Mouse (Mus musculus): ENCODE data around the gene Acsm1. TPM values are rescaled to one million over a fixed set of nuclear protein-coding genes. Genes with fewer than 3 reads are reported as not detected.

Gene Acsm1
- polyA plus RNA-seq, 1 experiment from 2014 or later = not detected

- no peaks in the 10 kb centered on the region for H3K36me3 ChIP-seq (ENCODE audit: control insufficient read depth, insufficient read depth, low read length)
- H3K9me3 ChIP-seq (ENCODE audit: control insufficient read depth, low read length) = no peaks in the 10 kb centered on the region
- 77% methylated on average over 1 of the region's 1 CpGs for WGBS
- no peak for DNase-seq (ENCODE audit: low spot score, missing footprints)
- ATAC-seq (ENCODE audit: low FRiP score) = no peak
- no peak overlapping the region for H3K9ac ChIP-seq (ENCODE audit: low read length)
- no peak overlapping the region for H3K27ac ChIP-seq (ENCODE audit: low read depth, low read length)
- H3K27me3 ChIP-seq (ENCODE audit: control insufficient read depth, insufficient read depth, low read length) = no peaks in the 10 kb centered on the region
- no peaks in the 10 kb centered on the region for H3K4me1 ChIP-seq (ENCODE audit: control insufficient read depth, insufficient read depth, low read length)
- H3K4me3 ChIP-seq (ENCODE audit: low read depth, low read length) = no peak overlapping the region
- no peak overlapping the region for H3K4me2 ChIP-seq
These were observed 4.9 kb upstream of the Acsm1 start for GRCm38 (mm10) chr7:119601954-119602317.

- H3K27me3 ChIP-seq (ENCODE audit: control insufficient read depth, insufficient read depth, low read length) = no peaks in the 10 kb centered on the region
- H3K27ac ChIP-seq (ENCODE audit: low read depth, low read length) = no peak overlapping the region
- no peaks in the 10 kb centered on the region for H3K36me3 ChIP-seq (ENCODE audit: control insufficient read depth, insufficient read depth, low read length)
- H3K4me1 ChIP-seq (ENCODE audit: control insufficient read depth, insufficient read depth, low read length) = no peaks in the 10 kb centered on the region
- no peak for ATAC-seq (ENCODE audit: low FRiP score)
- no peak overlapping the region for H3K9ac ChIP-seq (ENCODE audit: low read length)
- DNase-seq (ENCODE audit: low spot score, missing footprints) = no peak
- no peak overlapping the region for H3K4me2 ChIP-seq
- no peaks in the 10 kb centered on the region for H3K9me3 ChIP-seq (ENCODE audit: control insufficient read depth, low read length)
- no peak overlapping the region for H3K4me3 ChIP-seq (ENCODE audit: low read depth, low read length)
- 91% methylated on average over 2 of the region's 2 CpGs for WGBS
These were observed 1.8 kb upstream of the Acsm1 start for GRCm38 (mm10) chr7:119604903-119605483.

- WGBS = 74% methylated on average over 9 of the region's 9 CpGs
- Histone ChIP-seq H3K27me3 (ENCODE audit: control insufficient read depth, insufficient read depth, low read length) (no peaks in the 10 kb centered on the region), H3K36me3 (ENCODE audit: control insufficient read depth, insufficient read depth, low read length) (no peaks in the 10 kb centered on the region), H3K27ac (ENCODE audit: low read depth, low read length) (no peak overlapping the region), H3K4me1 (ENCODE audit: control insufficient read depth, insufficient read depth, low read length) (no peaks in the 10 kb centered on the region), H3K9me3 (ENCODE audit: control insufficient read depth, low read length) (no peaks in the 10 kb centered on the region), H3K9ac (ENCODE audit: low read length) (no peak overlapping the region), H3K4me2 (no peak overlapping the region), H3K4me3 (ENCODE audit: low read depth, low read length) (no peak overlapping the region)
- ATAC-seq (ENCODE audit: low FRiP score) = no peak
- no peak for DNase-seq (ENCODE audit: low spot score, missing footprints)
These were observed 731 bp upstream of the Acsm1 start for GRCm38 (mm10) chr7:119605926-119606663.

GRCm38 (mm10) chr7:119607796-119608515, 1.1 kb downstream of the Acsm1 start:
- Histone ChIP-seq H3K36me3 (ENCODE audit: control insufficient read depth, insufficient read depth, low read length) (no peaks in the 10 kb centered on the region), H3K4me3 (ENCODE audit: low read depth, low read length) (no peak overlapping the region), H3K9me3 (ENCODE audit: control insufficient read depth, low read length) (no peaks in the 10 kb centered on the region), H3K4me2 (no peak overlapping the region), H3K27me3 (ENCODE audit: control insufficient read depth, insufficient read depth, low read length) (no peaks in the 10 kb centered on the region), H3K4me1 (ENCODE audit: control insufficient read depth, insufficient read depth, low read length) (no peaks in the 10 kb centered on the region), H3K27ac (ENCODE audit: low read depth, low read length) (no peak overlapping the region), H3K9ac (ENCODE audit: low read length) (no peak overlapping the region)
- ATAC-seq (ENCODE audit: low FRiP score) = no peak
- 85% methylated on average over 9 of the region's 9 CpGs for WGBS
- DNase-seq (ENCODE audit: low spot score, missing footprints) = no peak

- Histone ChIP-seq H3K9ac (ENCODE audit: low read length) (no peak overlapping the region), H3K9me3 (ENCODE audit: control insufficient read depth, low read length) (no peaks in the 10 kb centered on the region), H3K36me3 (ENCODE audit: control insufficient read depth, insufficient read depth, low read length) (no peaks in the 10 kb centered on the region), H3K4me1 (ENCODE audit: control insufficient read depth, insufficient read depth, low read length) (no peaks in the 10 kb centered on the region), H3K27ac (ENCODE audit: low read depth, low read length) (no peak overlapping the region), H3K27me3 (ENCODE audit: control insufficient read depth, insufficient read depth, low read length) (no peaks in the 10 kb centered on the region), H3K4me3 (ENCODE audit: low read depth, low read length) (no peak overlapping the region), H3K4me2 (no peak overlapping the region)
- ATAC-seq (ENCODE audit: low FRiP score) = no peak
- WGBS = 79% methylated on average over 1 of the region's 1 CpGs
- DNase-seq (ENCODE audit: low spot score, missing footprints) = no peak
These were observed 9.7 kb downstream of the Acsm1 start for GRCm38 (mm10) chr7:119616531-119616930.

- no peak for ATAC-seq (ENCODE audit: low FRiP score)
- Histone ChIP-seq H3K27me3 (ENCODE audit: control insufficient read depth, insufficient read depth, low read length) (no peaks in the 10 kb centered on the region), H3K9ac (ENCODE audit: low read length) (no peak overlapping the region), H3K4me1 (ENCODE audit: control insufficient read depth, insufficient read depth, low read length) (no peaks in the 10 kb centered on the region), H3K9me3 (ENCODE audit: control insufficient read depth, low read length) (no peaks in the 10 kb centered on the region), H3K27ac (ENCODE audit: low read depth, low read length) (no peak overlapping the region), H3K4me3 (ENCODE audit: low read depth, low read length) (no peak overlapping the region), H3K36me3 (ENCODE audit: control insufficient read depth, insufficient read depth, low read length) (no peaks in the 10 kb centered on the region), H3K4me2 (no peak overlapping the region)
- DNase-seq (ENCODE audit: low spot score, missing footprints) = no peak
- 85% methylated on average over 6 of the region's 6 CpGs for WGBS
These were observed 10.8 kb downstream of the Acsm1 start for GRCm38 (mm10) chr7:119617593-119617992.

- H3K9ac ChIP-seq (ENCODE audit: low read length) = no peak overlapping the region
- DNase-seq (ENCODE audit: low spot score, missing footprints) = no peak
- no peak for ATAC-seq (ENCODE audit: low FRiP score)
- 64% methylated on average over 4 of the region's 4 CpGs for WGBS
- H3K36me3 ChIP-seq (ENCODE audit: control insufficient read depth, insufficient read depth, low read length) = no peaks in the 10 kb centered on the region
- no peak overlapping the region for H3K4me2 ChIP-seq
- no peaks in the 10 kb centered on the region for H3K27me3 ChIP-seq (ENCODE audit: control insufficient read depth, insufficient read depth, low read length)
- H3K4me1 ChIP-seq (ENCODE audit: control insufficient read depth, insufficient read depth, low read length) = no peaks in the 10 kb centered on the region
- H3K4me3 ChIP-seq (ENCODE audit: low read depth, low read length) = no peak overlapping the region
- no peaks in the 10 kb centered on the region for H3K9me3 ChIP-seq (ENCODE audit: control insufficient read depth, low read length)
- H3K27ac ChIP-seq (ENCODE audit: low read depth, low read length) = no peak overlapping the region
These were observed 11.5 kb downstream of the Acsm1 start for GRCm38 (mm10) chr7:119618209-119618935.

GRCm38 (mm10) chr7:119620157-119620556, 13.3 kb downstream of the Acsm1 start:
- H3K27me3 ChIP-seq (ENCODE audit: control insufficient read depth, insufficient read depth, low read length) = no peaks in the 10 kb centered on the region
- no peak overlapping the region for H3K9ac ChIP-seq (ENCODE audit: low read length)
- H3K4me1 ChIP-seq (ENCODE audit: control insufficient read depth, insufficient read depth, low read length) = no peaks in the 10 kb centered on the region
- H3K4me3 ChIP-seq (ENCODE audit: low read depth, low read length) = no peak overlapping the region
- H3K9me3 ChIP-seq (ENCODE audit: control insufficient read depth, low read length) = no peaks in the 10 kb centered on the region
- H3K36me3 ChIP-seq (ENCODE audit: control insufficient read depth, insufficient read depth, low read length) = no peaks in the 10 kb centered on the region
- no peak for DNase-seq (ENCODE audit: low spot score, missing footprints)
- no peak overlapping the region for H3K4me2 ChIP-seq
- no peak overlapping the region for H3K27ac ChIP-seq (ENCODE audit: low read depth, low read length)
- ATAC-seq (ENCODE audit: low FRiP score) = no peak

- H3K36me3 ChIP-seq (ENCODE audit: control insufficient read depth, insufficient read depth, low read length) = no peaks in the 10 kb centered on the region
These were observed 31.9 kb downstream of the Acsm1 start for GRCm38 (mm10) chr7:119638773-119639172.

More at GRCm38 (mm10) chr7:119638773-119639172, 31.9 kb downstream of the Acsm1 start:
- ATAC-seq (ENCODE audit: low FRiP score) = no peak
- H3K4me3 ChIP-seq (ENCODE audit: low read depth, low read length) = no peak overlapping the region
- no peaks in the 10 kb centered on the region for H3K27me3 ChIP-seq (ENCODE audit: control insufficient read depth, insufficient read depth, low read length)
- no peak overlapping the region for H3K27ac ChIP-seq (ENCODE audit: low read depth, low read length)
- no peak overlapping the region for H3K4me2 ChIP-seq
- H3K4me1 ChIP-seq (ENCODE audit: control insufficient read depth, insufficient read depth, low read length) = no peaks in the 10 kb centered on the region
- no peaks in the 10 kb centered on the region for H3K9me3 ChIP-seq (ENCODE audit: control insufficient read depth, low read length)
- no peak overlapping the region for H3K9ac ChIP-seq (ENCODE audit: low read length)
- DNase-seq (ENCODE audit: low spot score, missing footprints) = no peak

All from midbrain, embryonic 11.5 days (tissue).